Mouse (Mus musculus): Measurements from ENCODE around the gene Gpr68. TPM values are rescaled to one million over a fixed set of nuclear protein-coding genes. Genes with fewer than 3 reads are reported as not detected.

The Gpr68 gene
- polyA plus RNA-seq, 1 experiment from 2014 or later, result 0.56 TPM

DNA sequence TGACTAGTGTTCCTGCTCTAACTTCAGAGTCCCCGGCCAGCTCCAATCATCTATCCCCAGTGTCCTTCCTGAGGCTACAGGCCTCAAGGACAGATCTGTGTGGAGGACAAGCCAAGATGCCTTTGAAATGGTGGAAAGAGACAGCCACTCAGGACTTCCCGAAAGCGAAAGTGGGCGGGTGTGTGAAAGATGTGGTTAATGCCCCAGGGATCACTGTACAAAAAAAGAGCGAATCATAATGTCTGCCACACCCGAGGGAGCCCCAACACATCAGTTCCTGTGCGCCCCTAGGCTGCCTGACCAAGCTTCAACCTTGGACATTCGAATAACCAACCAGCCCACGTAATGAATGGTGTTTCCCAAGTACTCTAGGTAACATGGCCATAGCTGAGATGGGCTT, 20.3 kb upstream of the Gpr68 start:
- Histone ChIP-seq H3K9ac (ENCODE audit: low read depth, low read length) (no peak overlapping the region), H3K4me3 (ENCODE audit: low read length) (no peak overlapping the region), H3K27me3 (replicated peaks; ENCODE audit: control insufficient read depth, insufficient read depth, low read length) (no peaks in the 10 kb centered on the region), H3K4me2 (ENCODE audit: low read depth, low read length) (no peak overlapping the region), H3K9me3 (ENCODE audit: control insufficient read depth, low read length) (no peaks in the 10 kb centered on the region), H3K36me3 (ENCODE audit: control insufficient read depth, insufficient read depth, low read length) (peaks cover 18% of the 10 kb centered on the region), H3K4me1 (ENCODE audit: control insufficient read depth, insufficient read depth, low read length) (no peaks in the 10 kb centered on the region), H3K27ac (ENCODE audit: low read length) (no peak overlapping the region)
- no peak for ATAC-seq
- 90% methylated on average over 9 of the region's 9 CpGs for WGBS

DNA sequence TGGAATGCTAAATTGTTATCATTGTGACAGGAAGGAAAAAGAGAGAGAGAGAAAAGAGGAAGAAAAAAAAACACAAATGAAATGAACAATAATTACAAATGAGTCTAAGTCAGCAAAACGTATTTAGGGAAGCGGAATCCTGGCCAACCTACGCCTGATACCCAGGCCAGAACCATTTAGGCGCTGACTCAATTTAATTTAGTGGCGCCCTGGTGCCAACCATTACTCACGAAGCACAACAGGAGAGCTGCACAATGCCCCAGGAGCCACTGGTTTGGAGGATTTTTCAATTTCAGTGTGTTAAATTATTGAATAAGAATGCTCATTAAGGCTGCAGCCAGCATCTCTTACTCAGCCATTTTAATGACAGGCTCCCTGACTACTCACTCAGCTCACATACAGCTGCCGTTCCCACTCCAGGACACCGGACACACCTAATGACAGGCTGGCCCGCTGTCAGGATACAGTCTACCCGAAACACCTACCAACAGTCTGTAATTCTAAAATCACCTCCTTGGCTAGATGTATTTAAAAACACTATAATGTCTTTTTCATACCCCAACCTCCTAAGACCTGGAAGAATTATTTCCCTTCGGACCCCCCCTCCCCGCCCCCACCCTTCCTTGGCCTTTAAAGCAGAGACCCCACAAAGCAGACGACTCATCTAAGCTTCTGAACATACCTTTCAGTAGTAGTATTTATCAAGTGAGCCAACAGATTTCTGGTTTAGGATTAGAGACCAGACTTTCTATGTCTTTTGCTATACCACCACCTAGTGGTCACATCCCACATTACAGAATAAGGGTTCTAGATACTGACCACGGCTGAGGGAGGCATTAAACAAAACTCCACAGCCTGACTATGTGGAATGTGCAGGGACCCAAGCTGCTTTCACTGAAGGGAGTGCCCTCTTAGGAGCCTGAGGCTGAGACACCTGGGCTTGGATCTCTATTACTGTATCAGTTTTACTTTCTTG, 17.9 kb upstream of the Gpr68 start:
- 74% methylated on average over 14 of the region's 14 CpGs for WGBS
- Histone ChIP-seq H3K27me3 (replicated peaks; ENCODE audit: control insufficient read depth, insufficient read depth, low read length) (no peaks in the 10 kb centered on the region), H3K4me3 (ENCODE audit: low read length) (no peak overlapping the region), H3K9me3 (ENCODE audit: control insufficient read depth, low read length) (no peaks in the 10 kb centered on the region), H3K36me3 (ENCODE audit: control insufficient read depth, insufficient read depth, low read length) (peaks cover 14% of the 10 kb centered on the region), H3K9ac (ENCODE audit: low read depth, low read length) (no peak overlapping the region), H3K4me1 (ENCODE audit: control insufficient read depth, insufficient read depth, low read length) (no peaks in the 10 kb centered on the region), H3K27ac (ENCODE audit: low read length) (no peak overlapping the region), H3K4me2 (ENCODE audit: low read depth, low read length) (no peak overlapping the region)
- peak; percentile 60 for ATAC-seq

DNA sequence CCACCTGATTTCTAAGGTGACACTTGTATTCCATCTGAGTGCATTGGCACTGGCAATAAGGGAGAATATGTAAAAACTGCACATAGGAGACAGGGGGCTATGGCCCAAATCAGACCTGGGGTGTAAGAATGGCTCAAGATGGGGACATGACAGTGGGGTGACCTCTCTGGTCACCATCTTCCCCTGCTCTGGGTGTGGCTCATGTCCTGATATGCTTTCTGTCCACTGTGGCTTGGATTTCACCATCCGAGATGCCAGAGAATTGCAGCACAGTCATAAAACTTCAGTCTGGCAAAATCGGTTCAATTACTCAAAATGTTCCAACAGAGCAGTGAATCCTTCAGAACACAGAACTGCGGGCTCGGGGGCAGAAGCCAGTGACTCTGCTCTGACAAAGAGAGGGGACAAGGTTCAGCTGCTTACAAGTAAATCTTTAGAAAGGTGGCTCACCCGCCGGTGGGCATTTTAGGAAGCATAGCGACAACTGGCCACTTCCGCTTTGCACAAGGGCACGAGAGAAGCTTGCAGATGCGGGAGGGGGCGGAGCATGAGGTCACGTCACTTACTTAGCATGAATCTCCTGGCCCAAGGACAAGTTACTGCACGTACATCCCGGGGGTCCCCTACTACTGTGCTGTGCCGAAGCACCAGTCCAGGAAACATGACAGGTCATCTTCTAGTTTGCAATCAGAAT, 16.8 kb upstream of the Gpr68 start:
- H3K4me3 ChIP-seq (ENCODE audit: low read length), result no peak overlapping the region
- no peaks in the 10 kb centered on the region for H3K9me3 ChIP-seq (ENCODE audit: control insufficient read depth, low read length)
- no peak overlapping the region for H3K27ac ChIP-seq (ENCODE audit: low read length)
- no peak for ATAC-seq
- no peak overlapping the region for H3K4me2 ChIP-seq (ENCODE audit: low read depth, low read length)
- peaks cover 9% of the 10 kb centered on the region for H3K36me3 ChIP-seq (ENCODE audit: control insufficient read depth, insufficient read depth, low read length)
- no peaks in the 10 kb centered on the region for H3K27me3 ChIP-seq (replicated peaks; ENCODE audit: control insufficient read depth, insufficient read depth, low read length)
- WGBS, result 86% methylated on average over 15 of the region's 15 CpGs
- H3K4me1 ChIP-seq (ENCODE audit: control insufficient read depth, insufficient read depth, low read length), result no peaks in the 10 kb centered on the region
- no peak overlapping the region for H3K9ac ChIP-seq (ENCODE audit: low read depth, low read length)

DNA sequence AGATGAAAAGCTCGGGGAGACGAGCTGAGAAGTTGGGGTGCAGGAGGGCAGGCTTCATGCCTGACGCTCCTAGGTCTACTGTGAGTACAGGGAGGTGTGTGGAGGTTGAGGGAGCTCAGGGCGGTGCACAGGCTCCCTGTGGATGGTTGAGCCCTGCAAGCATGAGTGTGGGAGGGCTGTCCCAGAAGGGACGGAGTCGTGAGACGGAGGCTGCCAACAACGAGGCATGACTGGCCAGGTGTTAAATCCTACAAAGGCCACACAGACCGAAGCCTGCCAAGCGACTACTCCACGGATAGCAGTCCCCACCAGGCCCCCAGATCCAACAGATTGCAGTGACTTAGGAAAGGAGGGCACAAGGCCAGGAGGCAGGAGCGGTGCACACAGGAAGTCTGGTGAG, 2.7 kb upstream of the Gpr68 start:
- ATAC-seq, result no peak
- 85% methylated on average over 12 of the region's 12 CpGs for WGBS
- no peak overlapping the region for H3K4me2 ChIP-seq (ENCODE audit: low read depth, low read length)
- H3K9me3 ChIP-seq (ENCODE audit: control insufficient read depth, low read length), result no peaks in the 10 kb centered on the region
- H3K4me1 ChIP-seq (ENCODE audit: control insufficient read depth, insufficient read depth, low read length), result peaks cover 9% of the 10 kb centered on the region
- H3K9ac ChIP-seq (ENCODE audit: low read depth, low read length), result no peak overlapping the region
- H3K36me3 ChIP-seq (ENCODE audit: control insufficient read depth, insufficient read depth, low read length), result 0 out of 2 replicates have a peak, but pooled peaks cover 2% of the 10 kb centered on the region
- H3K27ac ChIP-seq (ENCODE audit: low read length), result no peak overlapping the region
- H3K27me3 ChIP-seq (replicated peaks; ENCODE audit: control insufficient read depth, insufficient read depth, low read length), result peaks cover 5% of the 10 kb centered on the region; the same call in 1 of the 2 replicates
- no peak overlapping the region for H3K4me3 ChIP-seq (ENCODE audit: low read length)

DNA sequence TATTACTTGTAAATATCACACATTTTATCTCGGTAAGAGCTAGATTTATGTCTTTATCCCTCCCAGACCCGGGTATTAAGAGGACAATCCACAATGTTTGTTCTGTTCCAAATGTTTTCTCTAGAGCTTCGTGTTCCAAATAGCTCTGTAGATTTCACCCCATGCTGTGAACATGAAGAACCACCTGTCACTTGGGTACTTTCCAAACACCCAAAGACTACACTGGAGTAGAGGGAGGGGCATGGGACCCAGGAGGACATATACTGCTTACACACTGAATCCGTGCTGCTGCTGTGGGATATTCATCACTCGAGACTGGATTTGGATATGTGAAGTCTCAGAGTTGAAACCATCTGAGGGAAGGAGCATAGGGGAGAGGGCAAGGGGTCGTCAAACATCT, 1.8 kb upstream of the Gpr68 start:
- Histone ChIP-seq H3K9ac (ENCODE audit: low read depth, low read length) (no peak overlapping the region), H3K4me3 (ENCODE audit: low read length) (no peak overlapping the region), H3K36me3 (ENCODE audit: control insufficient read depth, insufficient read depth, low read length) (0 out of 2 replicates have a peak, but pooled peaks cover 2% of the 10 kb centered on the region), H3K27ac (ENCODE audit: low read length) (no peak overlapping the region), H3K27me3 (replicated peaks; ENCODE audit: control insufficient read depth, insufficient read depth, low read length) (peaks cover 5% of the 10 kb centered on the region; the same call in 1 of the 2 replicates), H3K9me3 (ENCODE audit: control insufficient read depth, low read length) (no peaks in the 10 kb centered on the region), H3K4me2 (ENCODE audit: low read depth, low read length) (no peak overlapping the region), H3K4me1 (ENCODE audit: control insufficient read depth, insufficient read depth, low read length) (peaks cover 9% of the 10 kb centered on the region)
- WGBS, result 45% methylated on average over 6 of the region's 6 CpGs
- ATAC-seq, result 0 out of 2 replicates have a peak, but pooled peaks have one; percentile 19

DNA sequence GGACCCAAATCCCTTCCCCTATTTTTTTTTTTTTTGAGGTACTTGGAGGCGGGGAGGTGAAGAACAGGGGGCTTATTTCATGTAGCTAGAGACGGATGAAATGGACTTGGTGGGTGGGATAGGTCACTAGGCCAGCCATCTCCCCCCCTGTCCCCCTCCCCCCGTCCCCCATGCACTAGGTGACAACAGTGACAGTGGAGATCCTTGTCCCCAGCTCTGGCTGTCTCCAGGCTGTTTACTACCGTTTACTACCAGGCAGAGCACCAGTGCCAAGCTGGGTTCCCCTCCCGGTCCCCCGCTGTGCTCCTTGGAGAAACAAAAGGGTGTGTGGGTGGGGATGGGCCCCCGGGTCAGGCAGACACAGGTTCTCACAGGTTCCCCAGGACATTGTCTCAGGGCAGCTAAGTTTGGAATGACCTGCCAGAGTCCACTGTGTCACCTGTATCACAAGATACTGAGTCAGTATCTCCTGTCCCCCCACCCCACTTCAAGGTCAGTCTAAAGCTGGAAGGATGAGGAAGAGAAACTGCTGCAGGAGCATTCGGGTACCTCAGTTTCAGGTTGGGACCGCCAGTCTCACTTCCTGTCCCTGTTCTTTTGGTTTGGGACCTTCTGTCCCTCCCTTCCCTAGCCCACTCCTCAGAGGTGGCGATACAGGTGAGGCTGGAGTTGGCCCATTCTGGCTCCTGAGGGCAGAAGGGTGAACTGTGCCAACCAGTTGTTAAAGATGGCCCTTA, 468 bp upstream of the Gpr68 start:
- H3K27ac ChIP-seq (ENCODE audit: low read length), result no peak overlapping the region
- H3K4me3 ChIP-seq (ENCODE audit: low read length), result peak overlapping the region; percentile 55
- 0 out of 2 replicates have a peak, but pooled peaks cover 1% of the 10 kb centered on the region for H3K36me3 ChIP-seq (ENCODE audit: control insufficient read depth, insufficient read depth, low read length)
- peak overlapping the region; percentile 60; the same call in 1 of the 2 replicates for H3K9ac ChIP-seq (ENCODE audit: low read depth, low read length)
- 33% methylated on average over 9 of the region's 10 CpGs for WGBS
- peaks cover 5% of the 10 kb centered on the region; the same call in 1 of the 2 replicates for H3K27me3 ChIP-seq (replicated peaks; ENCODE audit: control insufficient read depth, insufficient read depth, low read length)
- peak overlapping the region; percentile 96 for H3K4me2 ChIP-seq (ENCODE audit: low read depth, low read length)
- H3K9me3 ChIP-seq (ENCODE audit: control insufficient read depth, low read length), result no peaks in the 10 kb centered on the region
- peak; percentile 22 for ATAC-seq
- H3K4me1 ChIP-seq (ENCODE audit: control insufficient read depth, insufficient read depth, low read length), result peaks cover 9% of the 10 kb centered on the region

DNA sequence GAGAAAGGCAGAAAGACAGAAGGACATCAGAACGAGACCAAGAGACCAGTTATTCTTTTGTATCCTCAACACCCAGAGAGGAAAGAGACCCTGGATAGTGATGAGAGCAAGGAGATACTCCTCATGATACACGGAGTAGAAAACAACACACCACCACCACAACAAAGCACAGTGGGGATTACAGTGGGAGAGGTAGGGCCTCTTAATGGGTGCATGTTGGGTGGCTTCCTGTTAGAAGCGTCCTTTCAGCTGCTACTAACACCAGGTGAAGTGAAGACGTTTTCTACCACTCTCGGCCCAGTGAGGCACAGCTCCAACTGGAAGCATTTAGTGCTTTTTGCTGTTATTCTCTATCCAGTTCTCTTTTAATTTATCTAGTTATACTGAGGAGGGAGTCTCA, 1.1 kb downstream of the Gpr68 start:
- H3K4me1 ChIP-seq (ENCODE audit: control insufficient read depth, insufficient read depth, low read length), result peaks cover 9% of the 10 kb centered on the region
- no peak overlapping the region for H3K4me2 ChIP-seq (ENCODE audit: low read depth, low read length)
- H3K9ac ChIP-seq (ENCODE audit: low read depth, low read length), result no peak overlapping the region
- H3K4me3 ChIP-seq (ENCODE audit: low read length), result no peak overlapping the region
- no peak for ATAC-seq
- H3K9me3 ChIP-seq (ENCODE audit: control insufficient read depth, low read length), result no peaks in the 10 kb centered on the region
- peaks cover 5% of the 10 kb centered on the region; the same call in 1 of the 2 replicates for H3K27me3 ChIP-seq (replicated peaks; ENCODE audit: control insufficient read depth, insufficient read depth, low read length)
- WGBS, result 78% methylated on average over 5 of the region's 5 CpGs
- H3K27ac ChIP-seq (ENCODE audit: low read length), result no peak overlapping the region
- H3K36me3 ChIP-seq (ENCODE audit: control insufficient read depth, insufficient read depth, low read length), result no peaks in the 10 kb centered on the region

DNA sequence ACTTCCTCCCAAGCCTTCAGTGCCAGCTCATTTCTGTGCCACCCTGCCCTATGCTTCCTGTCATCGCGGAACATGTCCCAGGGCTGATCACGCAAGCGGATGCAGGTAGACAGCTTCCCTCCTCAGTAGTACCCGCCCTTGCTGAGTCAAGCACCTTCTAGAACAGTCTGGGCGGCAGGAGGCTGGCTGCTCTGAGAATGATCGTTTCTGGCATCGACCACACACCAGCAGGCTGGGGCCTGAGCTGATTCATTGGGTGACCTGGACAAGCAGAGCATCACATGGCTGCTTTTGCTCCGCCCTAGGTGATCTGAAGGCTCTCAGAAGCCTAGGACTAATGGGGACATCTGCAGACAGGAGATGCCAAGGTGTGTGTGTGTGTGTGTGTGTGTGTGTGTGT, 4.2 kb downstream of the Gpr68 start:
- H3K4me2 ChIP-seq (ENCODE audit: low read depth, low read length), result no peak overlapping the region
- 81% methylated on average over 9 of the region's 9 CpGs for WGBS
- H3K9ac ChIP-seq (ENCODE audit: low read depth, low read length), result no peak overlapping the region
- H3K27me3 ChIP-seq (replicated peaks; ENCODE audit: control insufficient read depth, insufficient read depth, low read length), result peaks cover 16% of the 10 kb centered on the region
- no peak for ATAC-seq
- peaks cover 10% of the 10 kb centered on the region for H3K4me1 ChIP-seq (ENCODE audit: control insufficient read depth, insufficient read depth, low read length)
- H3K36me3 ChIP-seq (ENCODE audit: control insufficient read depth, insufficient read depth, low read length), result no peaks in the 10 kb centered on the region
- no peak overlapping the region for H3K27ac ChIP-seq (ENCODE audit: low read length)
- no peaks in the 10 kb centered on the region for H3K9me3 ChIP-seq (ENCODE audit: control insufficient read depth, low read length)
- no peak overlapping the region for H3K4me3 ChIP-seq (ENCODE audit: low read length)

DNA sequence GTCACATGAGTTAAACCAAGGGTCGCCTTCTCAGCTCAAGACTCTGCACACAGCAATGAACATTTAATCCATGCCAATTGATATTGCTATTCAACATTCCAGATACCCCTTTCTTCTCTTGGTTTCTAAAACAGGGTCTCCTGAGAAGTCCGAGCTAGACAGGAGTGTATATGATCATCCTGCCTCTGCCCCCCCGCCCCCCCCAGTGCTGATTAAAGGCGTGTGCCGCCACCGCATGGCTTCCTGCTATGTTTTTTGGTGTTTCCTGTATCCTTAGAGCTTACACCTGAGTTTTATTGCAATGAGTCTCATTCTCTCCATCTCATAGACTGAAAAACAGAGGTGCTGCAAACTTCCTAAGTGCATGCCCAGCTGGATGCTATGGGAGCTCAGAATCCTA, 6.6 kb downstream of the Gpr68 start:
- H3K27me3 ChIP-seq (replicated peaks; ENCODE audit: control insufficient read depth, insufficient read depth, low read length), result peaks cover 32% of the 10 kb centered on the region
- ATAC-seq, result no peak
- WGBS, result 67% methylated on average over 6 of the region's 6 CpGs
- no peak overlapping the region for H3K9ac ChIP-seq (ENCODE audit: low read depth, low read length)
- H3K4me3 ChIP-seq (ENCODE audit: low read length), result no peak overlapping the region
- peaks cover 11% of the 10 kb centered on the region for H3K4me1 ChIP-seq (ENCODE audit: control insufficient read depth, insufficient read depth, low read length)
- H3K36me3 ChIP-seq (ENCODE audit: control insufficient read depth, insufficient read depth, low read length), result no peaks in the 10 kb centered on the region
- H3K4me2 ChIP-seq (ENCODE audit: low read depth, low read length), result no peak overlapping the region
- H3K9me3 ChIP-seq (ENCODE audit: control insufficient read depth, low read length), result no peaks in the 10 kb centered on the region
- no peak overlapping the region for H3K27ac ChIP-seq (ENCODE audit: low read length)
